Mouse (Mus musculus) neural tube, embryonic 10.5 days (tissue): ENCODE results near the gene Mrc2.

Experiments used
- DNase-seq: peaks from one replicate; pipeline ENCODE4 v3.0.0-alpha.2; 2017; ENCODE audit warnings: low spot score; ENCODE audit errors: extremely low spot score

Gene Mrc2

DNA sequence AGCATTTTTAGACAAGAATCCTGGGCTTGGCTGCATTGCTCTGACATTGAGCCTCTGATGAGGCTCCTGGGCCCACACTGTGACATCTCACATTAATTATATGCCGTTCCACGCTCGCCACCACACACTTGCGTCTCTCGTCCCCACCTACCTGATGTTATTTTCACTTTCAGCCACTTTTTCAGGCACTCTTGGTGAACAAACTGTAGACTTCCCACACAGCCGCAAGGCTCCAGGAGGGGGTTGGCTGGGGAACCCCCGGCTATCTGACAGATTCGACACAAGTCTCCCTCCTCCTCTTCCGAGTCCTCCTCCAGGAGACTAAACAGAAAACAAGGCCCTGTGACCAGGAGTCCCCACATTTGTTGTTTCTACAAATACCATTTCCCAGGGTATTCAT is 92.8 kb downstream of the Mrc2 start:
- DNase-seq, result no peak

DNA sequence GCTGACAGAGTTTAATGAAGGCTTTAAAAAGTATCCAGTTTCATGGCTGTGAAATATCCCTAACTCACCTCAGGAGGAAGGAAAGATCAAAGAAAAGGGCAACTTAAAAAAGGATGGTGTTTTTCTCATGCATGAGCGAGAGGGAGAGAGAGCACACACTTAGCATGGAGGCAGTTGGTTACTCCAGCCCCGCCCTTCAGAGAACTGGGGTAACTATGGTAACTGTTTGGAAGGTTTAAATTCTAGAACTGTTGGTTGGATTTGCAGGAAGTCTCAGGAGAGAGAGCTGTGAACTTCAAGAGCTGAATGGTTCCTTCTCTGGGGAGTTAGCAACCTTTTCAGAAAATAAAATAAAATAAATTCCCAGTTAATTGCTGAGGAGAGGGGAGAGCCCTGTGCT is 96.2 kb downstream of the Mrc2 start:
- DNase-seq, result no peak

DNA sequence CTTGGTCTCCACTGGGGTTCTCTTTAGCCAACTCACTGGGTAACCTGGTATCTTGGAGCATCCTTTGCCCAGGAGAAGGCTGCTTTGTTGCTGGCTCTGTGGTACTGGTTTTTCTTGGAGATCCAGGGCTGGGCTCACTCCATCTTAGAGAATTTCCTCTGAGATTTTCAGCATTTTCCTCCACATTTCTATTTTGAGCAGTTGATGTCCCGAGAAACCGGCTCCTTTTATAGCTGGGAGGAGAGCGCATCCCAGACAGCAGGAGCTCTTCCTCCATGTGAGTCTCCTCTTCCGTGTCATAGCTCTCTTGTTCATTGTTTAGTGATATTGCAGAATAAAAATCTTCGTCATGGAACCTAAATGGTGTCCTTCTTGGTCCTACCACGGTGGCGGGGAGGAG is 97.8 kb downstream of the Mrc2 start:
- no peak for DNase-seq
